Mouse (Mus musculus) thymus, postnatal 0 days (tissue): ENCODE results near the gene Prpsap1. TPM values are rescaled to one million over a fixed set of nuclear protein-coding genes. Genes with fewer than 3 reads are reported as not detected.
"Not testable (repeated sequence)": the region's sequence is repeated elsewhere in the genome, so short reads cannot be mapped to it uniquely, and the experiment has no call there.

ENCODE experiments used
- DNase-seq: peaks from one replicate; pipeline ENCODE4 v3.0.0-alpha.2; 2015; ENCODE audit warnings: low spot score
- polyA plus RNA-seq: library from polyadenylated mRNA; unstranded; fragments of >200 nt; fragmentation: Nextera tagmentation; extraction: Ambion mirVana; gene quantifications from 2 replicates; pipeline ENCODE4 v1.2.1, GENCODE M21; 2015

Gene Prpsap1
- polyA plus RNA-seq, 1 experiment from 2014 or later = 90.9 TPM

DNA sequence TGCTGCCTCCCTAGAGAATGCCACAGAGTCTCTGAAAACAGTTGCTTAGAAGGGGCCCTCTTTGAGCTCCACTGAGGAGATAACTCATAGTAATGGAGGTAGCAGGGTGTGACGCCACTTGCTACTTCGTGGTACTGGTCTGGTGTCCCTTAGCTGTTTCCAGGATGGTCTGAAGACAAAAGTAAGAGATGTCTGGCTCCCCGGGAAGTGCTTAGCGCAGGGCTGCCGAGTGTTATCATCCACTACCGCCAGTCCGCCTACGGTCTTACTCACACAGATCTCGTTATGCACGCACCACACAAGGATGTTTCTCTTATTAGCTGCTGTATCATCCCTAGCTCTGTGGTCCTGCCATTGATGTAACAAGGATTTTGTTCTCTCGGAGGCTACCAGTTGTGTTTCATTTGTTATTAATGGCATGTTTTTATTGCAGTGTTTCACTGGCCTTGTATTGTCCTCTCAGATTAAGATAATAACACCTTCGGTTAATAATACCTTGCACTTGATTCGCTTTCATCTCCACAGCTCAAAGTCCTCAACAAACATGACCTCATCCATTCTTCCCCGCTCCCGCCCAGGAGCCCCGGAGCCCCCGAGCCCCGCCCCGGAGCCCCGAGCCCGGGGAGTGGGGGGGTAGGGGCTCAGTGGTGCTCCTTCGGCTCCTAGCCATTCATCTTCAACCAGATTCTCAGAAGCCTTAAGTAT, 63.1 kb downstream of the Prpsap1 start:
- no peak for DNase-seq

DNA sequence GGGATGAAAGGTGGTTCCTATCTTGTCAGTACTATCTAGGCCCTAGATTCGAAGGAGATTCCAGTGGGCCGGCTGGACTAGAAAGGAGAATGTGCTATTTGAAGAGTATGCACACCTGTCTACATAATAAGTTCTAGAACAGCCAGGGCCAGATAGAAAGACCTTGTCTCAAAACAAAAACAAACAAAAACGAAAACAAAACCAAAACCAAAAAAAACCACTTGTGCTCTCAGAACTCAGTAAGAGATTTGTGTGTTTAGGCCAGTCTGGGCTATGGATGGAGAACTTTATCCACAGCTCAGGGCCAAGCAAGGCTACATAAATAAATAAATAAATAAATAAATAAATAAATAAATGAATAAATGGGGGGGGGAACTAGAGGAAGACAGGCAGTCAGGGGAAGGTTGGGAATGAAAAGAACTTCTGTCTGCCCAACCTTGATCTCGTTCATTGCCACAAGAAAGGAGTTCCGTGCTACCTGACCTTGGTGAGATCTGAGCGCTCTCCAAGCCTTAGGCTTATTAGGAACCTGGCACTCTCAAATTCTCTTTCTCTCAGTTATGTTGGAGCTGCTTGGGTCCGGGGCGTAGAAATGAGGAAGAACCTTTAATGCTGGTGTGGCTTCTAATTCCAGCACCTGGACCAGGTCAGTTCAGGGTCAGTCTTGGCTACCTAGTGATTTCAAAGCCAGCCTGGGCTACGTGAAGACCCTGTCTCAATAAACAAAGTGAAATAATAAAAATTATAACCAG, 64.0 kb downstream of the Prpsap1 start:
- DNase-seq = no peak

DNA sequence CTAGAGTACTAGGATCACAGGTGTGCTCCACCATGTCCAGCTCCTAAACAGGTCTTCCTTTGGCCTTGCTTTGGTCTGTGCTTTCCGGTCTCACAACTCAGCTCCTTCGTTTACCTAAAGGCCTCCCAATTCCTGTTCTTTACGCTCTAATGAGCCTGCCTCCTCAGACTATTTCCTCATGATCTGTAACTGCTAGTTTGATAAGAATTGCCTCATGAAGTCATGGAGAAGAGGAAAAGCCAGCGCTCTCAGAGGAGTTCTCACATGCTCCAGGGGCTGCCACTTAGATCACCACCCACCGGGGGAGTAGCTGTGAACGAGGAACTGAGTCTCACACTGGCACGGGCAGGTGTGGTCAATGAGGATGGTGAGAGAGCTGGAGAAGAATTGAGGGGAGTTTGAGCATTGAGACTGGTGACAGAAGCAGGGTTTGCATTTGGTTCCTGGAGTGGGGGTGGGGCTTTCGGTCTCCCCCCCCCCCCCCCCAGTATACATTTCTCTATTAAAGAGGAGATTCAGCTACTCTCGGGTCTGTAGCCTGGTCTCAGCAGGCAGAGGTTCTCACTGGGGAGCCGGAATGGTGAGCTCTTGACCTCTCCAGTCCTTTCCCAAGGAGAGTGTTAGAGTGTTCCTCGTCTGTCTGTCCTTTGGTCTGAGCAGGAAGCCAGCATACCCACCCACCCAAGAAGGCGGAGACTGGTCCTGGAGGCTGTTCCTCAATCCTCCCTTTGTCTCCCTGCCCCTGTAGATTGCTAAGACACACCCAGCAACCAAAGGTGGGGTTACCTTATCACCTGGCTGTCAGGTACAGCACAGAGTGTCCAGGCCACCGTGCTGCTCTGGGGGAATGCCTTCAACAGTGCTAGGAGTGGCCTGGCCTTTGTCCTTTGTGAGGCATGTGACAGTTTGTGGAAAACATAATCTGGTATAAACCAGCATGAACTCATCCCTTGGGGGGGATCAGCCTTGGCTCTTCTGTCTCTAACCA, 64.8 kb downstream of the Prpsap1 start:
- DNase-seq = no peak

DNA sequence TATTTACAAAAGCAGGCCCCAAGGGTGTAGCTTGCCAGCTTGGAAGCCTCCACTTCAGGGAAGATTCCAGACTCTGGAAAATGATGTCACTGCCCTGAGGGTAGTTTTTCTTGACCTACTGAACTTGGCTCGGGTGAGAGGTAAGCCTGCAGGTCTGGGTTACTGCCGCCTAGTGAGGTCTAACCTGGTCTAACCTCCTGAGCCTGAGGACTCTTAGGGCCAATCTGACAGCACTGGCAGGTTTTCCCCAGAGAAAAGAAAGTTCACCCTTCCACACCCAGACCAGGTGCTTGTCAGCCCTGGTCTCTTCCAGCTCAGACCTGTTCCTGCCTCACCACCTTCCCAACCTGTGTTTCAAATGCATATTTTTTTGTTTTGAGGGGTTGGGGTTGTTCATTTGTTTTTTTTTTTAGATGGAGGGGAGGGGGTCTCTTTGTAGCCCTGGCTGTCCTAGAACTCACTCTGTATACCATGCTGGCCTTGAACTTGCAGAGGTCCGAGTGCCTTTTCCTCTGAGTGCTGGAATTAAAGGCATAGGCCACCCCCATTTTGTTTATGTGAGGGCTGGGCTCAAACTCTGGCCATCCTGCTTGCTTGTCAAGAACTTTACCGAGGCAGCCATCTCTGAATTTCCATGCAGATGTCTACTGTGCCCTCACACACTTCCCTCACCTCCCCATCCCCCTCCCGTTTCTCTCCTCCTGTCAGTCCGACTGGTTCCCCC, 67.0 kb downstream of the Prpsap1 start:
- DNase-seq = no peak

DNA sequence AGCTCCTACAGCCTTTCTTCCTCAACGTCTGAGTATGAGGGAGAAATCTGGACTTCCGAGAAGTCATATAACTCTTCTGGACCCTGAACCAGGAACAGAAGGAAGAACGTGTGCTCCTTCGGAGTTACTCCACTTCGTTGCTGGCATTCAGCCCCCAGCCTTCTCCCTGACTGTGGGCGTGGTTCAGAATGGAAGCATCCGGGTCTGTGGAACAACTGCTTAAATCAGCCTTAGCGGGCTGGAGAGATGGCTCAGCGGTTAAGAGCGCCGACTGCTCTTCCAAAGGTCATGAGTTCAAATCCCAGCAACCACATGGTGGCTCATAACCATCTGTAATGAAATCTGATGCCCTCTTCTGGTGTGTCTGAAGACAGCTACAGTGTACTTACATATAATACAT, 67.7 kb downstream of the Prpsap1 start:
- not testable (repeated sequence) for DNase-seq

DNA sequence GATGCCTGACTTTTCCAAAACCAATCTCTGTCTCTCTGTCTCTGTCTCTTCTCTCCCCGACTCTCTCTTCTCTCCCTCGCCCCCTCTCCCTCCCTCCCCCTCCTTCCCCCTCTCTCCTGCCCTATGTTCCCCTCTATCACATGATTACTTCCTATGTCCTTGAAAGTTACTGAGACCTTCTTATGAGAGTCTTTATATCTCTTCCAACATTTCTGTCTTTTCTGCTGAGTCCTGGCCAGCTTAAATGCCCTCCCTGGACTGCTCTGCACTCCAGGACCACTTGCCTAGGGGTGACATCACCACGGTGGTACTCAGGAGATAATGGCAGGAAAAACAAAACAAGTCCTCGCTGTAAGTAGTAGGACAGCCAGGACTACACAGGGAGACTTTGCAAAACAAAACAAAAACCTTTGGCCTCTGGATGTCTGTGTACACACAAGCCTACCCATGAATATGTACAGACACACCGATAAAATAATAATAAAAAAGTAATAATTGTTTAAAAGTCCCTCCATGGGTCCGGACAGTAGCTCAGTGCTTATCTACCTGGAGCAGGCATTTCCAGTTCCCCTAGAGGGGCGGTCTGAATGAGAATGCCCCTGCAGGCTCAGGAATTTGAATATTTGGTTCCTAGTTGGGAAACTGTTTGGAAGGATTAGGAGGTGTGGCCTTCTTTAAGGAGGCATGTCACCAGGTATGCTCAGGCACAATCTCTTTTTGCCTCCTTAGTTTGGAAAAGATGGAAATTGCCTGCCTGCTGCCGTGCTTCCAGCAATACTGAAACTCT, 69.2 kb downstream of the Prpsap1 start:
- DNase-seq = no peak

DNA sequence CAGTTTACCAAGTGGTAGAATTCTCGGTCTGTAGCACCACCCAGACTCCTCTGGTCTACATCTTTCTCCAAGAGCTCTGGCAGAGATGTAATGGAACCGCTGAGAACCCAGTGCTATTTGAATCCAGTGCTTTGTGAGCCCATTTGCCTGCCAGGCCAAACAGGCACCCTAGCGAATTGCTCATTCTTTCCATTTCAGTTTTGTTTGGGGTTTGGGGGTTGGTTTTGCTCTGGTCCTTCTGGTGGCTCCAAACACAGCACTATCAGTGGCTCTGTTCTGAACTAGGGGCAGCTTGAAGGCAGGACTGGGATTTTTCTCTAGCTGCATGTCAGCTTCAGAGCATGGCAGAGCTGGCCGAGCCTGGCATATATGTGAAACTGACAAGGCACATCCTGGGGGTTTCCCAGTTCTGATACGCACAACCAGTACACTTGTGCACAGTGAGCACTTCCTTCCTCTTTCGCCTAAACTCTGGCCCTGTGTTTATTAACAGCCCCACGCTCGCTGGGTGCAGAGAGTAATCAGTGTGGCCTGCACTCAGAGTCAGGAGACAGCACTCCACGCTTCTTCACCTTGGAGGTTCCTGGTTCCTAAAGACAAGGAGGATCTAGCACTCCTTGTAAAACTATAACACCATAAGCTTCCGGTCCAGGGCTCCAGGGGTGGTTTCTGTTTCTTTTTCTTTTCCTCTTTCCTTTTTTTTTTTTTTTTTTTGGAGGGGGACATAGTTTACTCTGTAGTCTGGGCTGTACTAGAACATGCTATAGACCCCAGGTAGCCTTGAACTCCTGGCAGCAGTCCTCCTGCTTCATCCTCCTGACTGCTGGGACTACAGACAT, 70.0 kb downstream of the Prpsap1 start:
- peak; percentile 25 for DNase-seq

DNA sequence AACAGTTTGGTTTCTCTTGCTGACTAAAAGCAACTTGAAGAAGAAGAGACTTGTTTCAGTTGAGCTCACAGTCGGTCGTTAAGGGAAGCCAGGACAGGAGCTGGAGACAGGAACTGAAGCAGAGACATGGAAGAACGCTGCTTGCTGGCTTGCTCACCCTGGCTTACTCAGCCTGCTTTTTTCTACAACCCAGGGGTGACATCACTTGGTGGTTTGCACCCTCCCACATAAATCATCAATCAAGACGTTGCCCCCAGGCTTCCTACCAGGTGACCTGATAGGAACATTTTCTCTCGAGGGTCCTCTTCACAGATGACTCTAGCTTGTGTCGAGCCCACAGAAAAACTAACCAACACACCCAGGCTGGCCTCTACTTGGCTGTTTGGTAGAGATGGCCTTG, 70.8 kb downstream of the Prpsap1 start:
- no peak for DNase-seq

DNA sequence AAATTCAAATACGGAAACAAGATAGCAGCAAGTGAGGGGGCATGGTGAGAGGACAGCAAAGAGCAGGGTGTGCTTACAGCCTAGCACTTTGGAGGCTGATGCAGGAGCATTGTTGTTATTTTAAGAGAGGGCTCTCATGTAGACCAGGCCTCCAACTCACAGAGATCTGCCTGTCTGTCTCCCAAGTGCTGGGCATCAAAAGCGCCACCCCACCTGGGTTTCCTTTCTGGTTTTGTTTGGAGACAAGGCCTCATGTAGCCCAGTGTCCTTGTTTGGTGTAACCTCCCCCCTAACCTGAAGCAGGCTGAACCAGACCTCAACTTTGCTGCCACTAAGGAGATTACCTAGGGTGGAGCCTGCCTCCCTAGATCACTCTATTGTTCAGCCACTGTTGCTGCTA, 71.4 kb downstream of the Prpsap1 start:
- no peak for DNase-seq

DNA sequence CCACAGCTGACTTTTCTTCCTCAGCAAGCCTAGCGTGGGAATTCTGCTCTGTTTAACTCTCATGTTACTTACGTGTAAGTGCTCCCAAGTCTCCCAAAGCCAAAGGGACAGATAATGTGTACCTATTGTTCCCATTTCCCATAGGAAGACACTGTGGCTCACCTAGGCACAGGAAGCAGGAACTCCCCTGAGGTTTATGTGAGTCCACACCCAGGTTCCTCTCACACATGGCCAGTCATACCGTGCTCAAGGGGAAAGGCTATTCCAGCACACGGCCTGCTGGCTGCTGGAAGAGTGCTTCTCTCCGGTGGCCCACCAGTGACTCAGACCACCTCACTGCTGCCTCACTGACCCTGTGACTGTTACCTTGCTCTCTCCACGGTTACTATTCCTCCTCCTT, 72.9 kb downstream of the Prpsap1 start:
- DNase-seq = no peak

Other genes starting within 250 kb of the Prpsap1 start
- 86.4 and 89.0 TPM in 2 replicates for gene Srp68, start 220.0 kb downstream of the Prpsap1 start, polyA plus RNA-seq
- 0.49 and 0.59 TPM in 2 replicates for gene Galr2, start 213.3 kb downstream of the Prpsap1 start, polyA plus RNA-seq
- 73.0 and 74.5 TPM in 2 replicates for gene Exoc7, start 187.0 kb downstream of the Prpsap1 start, polyA plus RNA-seq
- 1.3 and 1.5 TPM in 2 replicates for gene Foxj1, start 158.8 kb downstream of the Prpsap1 start, polyA plus RNA-seq
- gene Rnf157, start 81.2 kb downstream of the Prpsap1 start, polyA plus RNA-seq = 52.3 and 56.7 TPM in 2 replicates
- 81.9 and 82.9 TPM in 2 replicates for gene Ubald2, start 60.1 kb downstream of the Prpsap1 start, polyA plus RNA-seq
- gene Qrich2, start 28.0 kb downstream of the Prpsap1 start, polyA plus RNA-seq = 0.05 and 0.35 TPM in 2 replicates
- 13.7 and 14.8 TPM in 2 replicates for gene Sphk1, start 36.7 kb upstream of the Prpsap1 start, polyA plus RNA-seq
- gene Ube2o, start 87.2 kb upstream of the Prpsap1 start, polyA plus RNA-seq = 6.4 and 6.8 TPM in 2 replicates
- gene Aanat, start 92.2 kb upstream of the Prpsap1 start, polyA plus RNA-seq = not detected in 2 replicates
- gene Rhbdf2, start 132.8 kb upstream of the Prpsap1 start, polyA plus RNA-seq = 8.8 and 11.2 TPM in 2 replicates
- gene Prcd, start 159.3 kb upstream of the Prpsap1 start, polyA plus RNA-seq = 0.27 and 0.57 TPM in 2 replicates
- gene Cygb, start 160.1 kb upstream of the Prpsap1 start, polyA plus RNA-seq = 7.9 and 8.1 TPM in 2 replicates